ENCODE assay signal across 14 mouse cellular contexts in genomic region chr10:86388803-86389202, GRCm38 (mm10).
DNase-seq lines count a peak whose midpoint lies in the region; ATAC-seq and TF ChIP-seq lines count a peak whose summit lies in the region.
"Had no signal": no experiment of that assay in that cellular context is flagged by ENCODE, and none has a peak within 500 bp of the region (broad histone marks: within the 10 kb centered on the region; RNA-seq: fewer than 3 reads in every experiment).

No protein-coding gene starts in this region.

- no peaks in the 10 kb centered on the region for H3K27me3 ChIP-seq in forebrain, postnatal 0 days (ENCODE audit: insufficient read depth, low read length)
- H3K27me3 ChIP-seq in forebrain, embryonic 12.5 days = no peaks in the 10 kb centered on the region
- H3K27me3 ChIP-seq in midbrain, embryonic 11.5 days (ENCODE audit: control insufficient read depth, insufficient read depth, low read length) = no peaks in the 10 kb centered on the region
- H3K27me3 ChIP-seq: intestine, embryonic 15.5 days; limb, embryonic 13.5 days; stomach, embryonic 15.5 days had no signal

- no peak for TF ChIP-seq CTCF in forebrain, postnatal 0 days (IDR thresholded peaks at IDR 0.05; ENCODE audit: low read depth)
- TF ChIP-seq CTCF in brain, embryonic 14.5 days (IDR thresholded peaks at IDR 0.05; ENCODE audit: borderline replicate concordance, extremely low read depth, insufficient read depth, insufficient read length) = no peak

- 0 out of 2 replicates have a peak overlapping the region, but pooled peaks have one; percentile 35 for H3K27ac ChIP-seq in forebrain, postnatal 0 days (ENCODE audit: low read depth, low read length)
- H3K27ac ChIP-seq in forebrain, embryonic 12.5 days = no peak overlapping the region
- H3K27ac ChIP-seq in midbrain, embryonic 11.5 days (ENCODE audit: low read depth, low read length) = no peak overlapping the region
- H3K27ac ChIP-seq: embryonic facial prominence, embryonic 10.5 days; heart, adult 2 months; intestine, embryonic 15.5 days; limb, embryonic 13.5 days; stomach, embryonic 15.5 days had no signal

- peak; percentile 42 for DNase-seq in forebrain, postnatal 0 days
- peak; percentile 47 for DNase-seq in brain, embryonic 14.5 days (ENCODE audit: low read depth)
- DNase-seq in frontal cortex, postnatal 14 days (ENCODE audit: low spot score in 2 of 2) = peak; percentile 31 to 37
- DNase-seq in left cerebral cortex, postnatal 36 days (ENCODE audit: low spot score in 2 of 2) = peak; percentile 46 to 60
- DNase-seq in urinary bladder, postnatal 25 days (ENCODE audit: low spot score) = no peak
- no peak for DNase-seq in midbrain, embryonic 11.5 days (ENCODE audit: low spot score, missing footprints)
- DNase-seq: heart, adult 2 months; kidney, postnatal 10 days; lung, adult 18-20 months had no signal

- peaks cover 4% of the 10 kb centered on the region; the same call in 1 of the 2 replicates for H3K4me1 ChIP-seq in forebrain, postnatal 0 days (ENCODE audit: insufficient read depth)
- H3K4me1 ChIP-seq in forebrain, embryonic 12.5 days = peaks cover 17% of the 10 kb centered on the region
- H3K4me1 ChIP-seq in midbrain, embryonic 11.5 days (ENCODE audit: control insufficient read depth, insufficient read depth, low read length) = peaks cover 3% of the 10 kb centered on the region; the same call in 1 of the 2 replicates
- H3K4me1 ChIP-seq: stomach, embryonic 15.5 days had no signal

- no peak overlapping the region for H3K9ac ChIP-seq in forebrain, postnatal 0 days
- no peak overlapping the region for H3K9ac ChIP-seq in forebrain, embryonic 12.5 days
- no peak overlapping the region for H3K9ac ChIP-seq in midbrain, embryonic 11.5 days (ENCODE audit: low read length)
- H3K9ac ChIP-seq: intestine, embryonic 15.5 days; limb, embryonic 13.5 days; stomach, embryonic 15.5 days had no signal

- H3K4me3 ChIP-seq in forebrain, postnatal 0 days (ENCODE audit: low read depth, low read length) = no peak overlapping the region
- H3K4me3 ChIP-seq in forebrain, embryonic 12.5 days (replicated peaks) = no peak overlapping the region
- H3K4me3 ChIP-seq in midbrain, embryonic 11.5 days (ENCODE audit: low read depth, low read length) = no peak overlapping the region
- H3K4me3 ChIP-seq: embryonic facial prominence, embryonic 10.5 days; heart, adult 2 months; intestine, embryonic 15.5 days; limb, embryonic 13.5 days; stomach, embryonic 15.5 days had no signal

- H3K4me2 ChIP-seq in forebrain, postnatal 0 days (ENCODE audit: low read depth) = no peak overlapping the region
- H3K4me2 ChIP-seq in forebrain, embryonic 12.5 days = no peak overlapping the region
- H3K4me2 ChIP-seq in midbrain, embryonic 11.5 days = no peak overlapping the region
- H3K4me2 ChIP-seq: intestine, embryonic 15.5 days; limb, embryonic 13.5 days; stomach, embryonic 15.5 days had no signal

- H3K9me3 ChIP-seq in forebrain, postnatal 0 days (ENCODE audit: low read length) = no peaks in the 10 kb centered on the region
- H3K9me3 ChIP-seq in forebrain, embryonic 12.5 days = no peaks in the 10 kb centered on the region
- no peaks in the 10 kb centered on the region for H3K9me3 ChIP-seq in midbrain, embryonic 11.5 days (ENCODE audit: control insufficient read depth, low read length)
- H3K9me3 ChIP-seq: embryonic facial prominence, embryonic 10.5 days; intestine, embryonic 15.5 days; limb, embryonic 13.5 days; stomach, embryonic 15.5 days had no signal

- intact Hi-C loops in left cerebral cortex, postnatal 36 days (cut with DNase I) = loop anchor here (5.0 kb wide), 1 partner anchor 48 kb away; no protein-coding TSS in a partner anchor

- H3K36me3 ChIP-seq in forebrain, postnatal 0 days (ENCODE audit: insufficient read depth) = no peaks in the 10 kb centered on the region
- H3K36me3 ChIP-seq in forebrain, embryonic 12.5 days (replicated peaks) = no peaks in the 10 kb centered on the region
- H3K36me3 ChIP-seq in midbrain, embryonic 11.5 days (ENCODE audit: control insufficient read depth, insufficient read depth, low read length) = no peaks in the 10 kb centered on the region
- H3K36me3 ChIP-seq: embryonic facial prominence, embryonic 10.5 days; intestine, embryonic 15.5 days; limb, embryonic 13.5 days; stomach, embryonic 15.5 days had no signal

- no peak for TF ChIP-seq POLR2A in brain, embryonic 14.5 days (IDR thresholded peaks at IDR 0.05; ENCODE audit: borderline replicate concordance, extremely low read depth, insufficient read depth, insufficient read length, poor library complexity, severe bottlenecking)

- WGBS in forebrain, postnatal 0 days = 62% methylated on average over 6 of the region's 6 CpGs
- 79% methylated on average over 6 of the region's 6 CpGs for WGBS in forebrain, embryonic 12.5 days
- 74% methylated on average over 6 of the region's 6 CpGs for WGBS in midbrain, embryonic 11.5 days

- peak; percentile 47 for ATAC-seq in forebrain, postnatal 0 days
- ATAC-seq in forebrain, embryonic 12.5 days (ENCODE audit: low FRiP score) = no peak
- no peak for ATAC-seq in midbrain, embryonic 11.5 days (ENCODE audit: low FRiP score)

Comparison
In these comparisons a context has a peak if more than half of its experiments do, and no peak if none do; other contexts are left out.
1. DNase-seq: peak in forebrain, postnatal 0 days (single experiment), brain, embryonic 14.5 days (single experiment), frontal cortex, postnatal 14 days (2 of 2) and left cerebral cortex, postnatal 36 days (2 of 2); none in urinary bladder, postnatal 25 days (single experiment) and midbrain, embryonic 11.5 days (single experiment).